Comparison of ENCODE assay signal across 8 mouse cellular contexts in genomic region chr2:75603175-75603871, GRCm38 (mm10). TPM values are rescaled to one million over a fixed set of nuclear protein-coding genes. Genes with fewer than 3 reads are reported as not detected.
DNase-seq lines count a peak whose midpoint lies in the region; ATAC-seq and TF ChIP-seq lines count a peak whose summit lies in the region.

No protein-coding gene starts in this region.

- no peaks in the 10 kb centered on the region for H3K9me3 ChIP-seq in kidney, embryonic 16.5 days (ENCODE audit: low read length)
- H3K9me3 ChIP-seq in liver, embryonic 16.5 days (replicated peaks; ENCODE audit: control insufficient read depth, low read length), result no peaks in the 10 kb centered on the region

- H3K4me1 ChIP-seq in liver, adult 2 months (ENCODE audit: control insufficient read depth, insufficient read depth, low read length), result peaks cover 3% of the 10 kb centered on the region; the same call in 1 of the 2 replicates
- H3K4me1 ChIP-seq in kidney, embryonic 16.5 days (ENCODE audit: insufficient read depth, low read length), result peaks cover 17% of the 10 kb centered on the region
- H3K4me1 ChIP-seq in liver, embryonic 16.5 days (ENCODE audit: control insufficient read depth, low read depth, low read length), result peaks cover 3% of the 10 kb centered on the region

- no peaks in the 10 kb centered on the region for H3K79me2 ChIP-seq in liver, adult 2 months (ENCODE audit: control insufficient read depth, insufficient read depth, low read length)

- 14% methylated on average over 26 of the region's 26 CpGs for WGBS in liver, adult 2 months
- 12% methylated on average over 26 of the region's 26 CpGs for WGBS in kidney, embryonic 16.5 days
- WGBS in liver, embryonic 16.5 days (ENCODE audit: insufficient replicate concordance), result 13% methylated on average over 26 of the region's 26 CpGs

- ATAC-seq in kidney, embryonic 16.5 days (ENCODE audit: low FRiP score, low TSS enrichment), result peak; percentile 41; the same call in 1 of the 2 replicates
- no peak for ATAC-seq in liver, embryonic 16.5 days (ENCODE audit: low read depth)

- intact Hi-C loops in gastrocnemius, postnatal 14 days (cut with DNase I; ENCODE audit: low total_unique reads), result loop anchor here (10.0 kb wide), 1 partner anchor 361 kb away; no protein-coding TSS in a partner anchor

- DNase-seq in liver, adult 2 months (ENCODE audit: extremely low read depth, low read depth, low spot score), result peak; percentile 52
- no peak for DNase-seq in liver
- peak; percentile 59 to 60 for DNase-seq in cerebellum, adult 18-20 months
- peak; percentile 43 for DNase-seq in gastrocnemius, postnatal 14 days
- peak; percentile 41 for DNase-seq in neural tube, embryonic 10.5 days (ENCODE audit: extremely low spot score, low spot score)
- no peak for DNase-seq in ovary, postnatal 36 days (ENCODE audit: low spot score)

- no peak overlapping the region for H3K27ac ChIP-seq in liver, adult 2 months (replicated peaks; ENCODE audit: insufficient read depth, low read depth, low read length)
- H3K27ac ChIP-seq in kidney, embryonic 16.5 days (ENCODE audit: low read length), result no peak overlapping the region
- no peak overlapping the region for H3K27ac ChIP-seq in liver, embryonic 16.5 days (ENCODE audit: low read length)

- TF ChIP-seq CTCF in liver, adult 2 months (IDR thresholded peaks at IDR 0.05; ENCODE audit: low read depth, low read length), result peak; percentile 20; the same call in 1 of the 2 replicates

- H3K36me3 ChIP-seq in liver, adult 2 months (ENCODE audit: control insufficient read depth, insufficient read depth, low read length), result no peaks in the 10 kb centered on the region
- no peaks in the 10 kb centered on the region for H3K36me3 ChIP-seq in kidney, embryonic 16.5 days (ENCODE audit: insufficient read depth, low read length)
- no peaks in the 10 kb centered on the region for H3K36me3 ChIP-seq in liver, embryonic 16.5 days (ENCODE audit: control insufficient read depth, insufficient read depth)

- peak overlapping the region; percentile 79 for H3K4me2 ChIP-seq in kidney, embryonic 16.5 days (replicated peaks; ENCODE audit: low read depth, low read length)
- peak overlapping the region; percentile 44 for H3K4me2 ChIP-seq in liver, embryonic 16.5 days (ENCODE audit: low read depth, low read length)

- H3K9ac ChIP-seq in liver, adult 2 months (ENCODE audit: low read depth, low read length), result peak overlapping the region; percentile 2
- H3K9ac ChIP-seq in kidney, embryonic 16.5 days (replicated peaks; ENCODE audit: low read length), result peak overlapping the region; percentile 65
- no peak overlapping the region for H3K9ac ChIP-seq in liver, embryonic 16.5 days (ENCODE audit: low read depth, low read length)

- H3K4me3 ChIP-seq in liver, adult 2 months (ENCODE audit: insufficient read depth, low read depth, low read length), result peak overlapping the region; percentile 25
- peak overlapping the region; percentile 50 for H3K4me3 ChIP-seq in kidney, embryonic 16.5 days (ENCODE audit: low read length)
- peak overlapping the region; percentile 37 for H3K4me3 ChIP-seq in liver, embryonic 16.5 days (ENCODE audit: low read depth, low read length)

- no peak for TF ChIP-seq POLR2A in liver, adult 2 months (IDR thresholded peaks at IDR 0.05; ENCODE audit: extremely low read depth, insufficient read depth, low read length)

- no peaks in the 10 kb centered on the region for H3K27me3 ChIP-seq in liver, adult 2 months (ENCODE audit: control insufficient read depth, insufficient read depth, low read length)
- H3K27me3 ChIP-seq in kidney, embryonic 16.5 days (ENCODE audit: insufficient read depth, low read length), result no peaks in the 10 kb centered on the region
- H3K27me3 ChIP-seq in liver, embryonic 16.5 days (ENCODE audit: control insufficient read depth, insufficient read depth, low read depth, low read length), result peaks cover 14% of the 10 kb centered on the region

RNA-seq across cellular contexts. Expression of gene Hnrnpa3, which starts 55.7 kb away (rescaled TPM):
- total RNA-seq in liver, adult 2 months (2014; rRNA removed), result 44.2 and 45.5 TPM in 2 replicates
- polyA plus RNA-seq in liver, adult 2 months (2012; rRNA removed), result 13.9 and 14.1 TPM in 2 replicates
- total RNA-seq in gastrocnemius, postnatal 14 days (2021), result 100 to 1,000 TPM; 144 to 187 TPM
- polyA plus RNA-seq in kidney, embryonic 16.5 days (2015; fragmentation: Nextera tagmentation; extraction: Ambion mirVana), result 281 and 293 TPM in 2 replicates
- polyA plus RNA-seq in liver, embryonic 16.5 days (2015; fragmentation: Nextera tagmentation; extraction: Ambion mirVana), result 94.3 and 105 TPM in 2 replicates

Comparison
In these comparisons a context has a peak if more than half of its experiments do, and no peak if none do; other contexts are left out.
1. DNase-seq: peak in liver, adult 2 months (single experiment), cerebellum, adult 18-20 months (2 of 2), gastrocnemius, postnatal 14 days (single experiment) and neural tube, embryonic 10.5 days (single experiment); none in liver (single experiment) and ovary, postnatal 36 days (single experiment).
2. Peak in every context shown above with its lines, with median percentiles within 50 percentile points of each other: H3K4me3 ChIP-seq.